Mouse (Mus musculus): ENCODE results near the gene Psenen.

DNA sequence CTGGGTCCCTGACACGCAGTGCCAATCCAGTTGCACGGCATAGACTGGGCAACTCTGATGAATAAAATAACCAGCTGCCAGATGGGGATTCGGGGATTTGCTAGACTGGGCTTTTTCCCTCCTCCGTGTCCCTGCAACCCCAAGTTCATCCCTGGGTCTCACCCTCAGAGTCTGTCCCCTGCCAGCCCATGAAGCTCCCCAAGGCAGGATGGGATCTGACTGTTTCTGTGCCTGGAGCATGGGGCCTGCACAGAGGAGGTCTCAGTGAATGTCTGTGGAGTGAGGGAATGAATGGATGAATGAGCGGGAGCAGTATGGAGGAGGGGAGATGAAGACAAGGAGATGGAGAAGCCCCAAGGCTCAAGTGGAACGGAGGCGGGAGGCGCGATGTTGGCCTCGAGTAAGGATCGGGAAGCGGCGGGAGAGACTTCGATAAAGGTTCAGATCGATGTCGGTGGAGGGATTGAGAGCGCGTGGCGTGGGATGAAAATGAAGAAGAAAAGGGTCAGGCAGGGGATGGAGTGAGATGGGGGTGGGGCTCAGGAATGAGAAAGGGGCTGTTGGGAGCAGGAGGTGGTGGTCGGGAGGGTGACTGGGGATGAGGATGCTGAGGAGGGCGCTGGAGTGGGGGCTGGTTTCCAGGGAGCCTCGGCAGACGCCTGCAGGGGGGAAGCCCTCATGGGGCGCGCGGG is 29.3 kb downstream of the Psenen start:
- TF ChIP-seq POLR2A (IDR thresholded peaks at IDR 0.05; ENCODE audit: low read depth, low read length) (no peak), CTCF (conservative IDR thresholded peaks at IDR 0.05; ENCODE audit: insufficient read depth, insufficient read length, low read depth, low read length) (no peak)

Data from kidney, adult 2 months (tissue).